Mouse (Mus musculus) effector memory CD4-positive, alpha-beta T cell, adult 7 months (primary cell): ENCODE results near the gene A2m. TPM values are rescaled to one million over a fixed set of nuclear protein-coding genes. Genes with fewer than 3 reads are reported as not detected.

Experiments used
- polyA plus RNA-seq: library from polyadenylated mRNA; unstranded; fragments of 100-300 nt; shearing (Covaris generic); gene quantifications from one replicate; pipeline ENCODE4 v1.2.1, GENCODE M21; 2017

Gene A2m
- polyA plus RNA-seq = not detected

DNA sequence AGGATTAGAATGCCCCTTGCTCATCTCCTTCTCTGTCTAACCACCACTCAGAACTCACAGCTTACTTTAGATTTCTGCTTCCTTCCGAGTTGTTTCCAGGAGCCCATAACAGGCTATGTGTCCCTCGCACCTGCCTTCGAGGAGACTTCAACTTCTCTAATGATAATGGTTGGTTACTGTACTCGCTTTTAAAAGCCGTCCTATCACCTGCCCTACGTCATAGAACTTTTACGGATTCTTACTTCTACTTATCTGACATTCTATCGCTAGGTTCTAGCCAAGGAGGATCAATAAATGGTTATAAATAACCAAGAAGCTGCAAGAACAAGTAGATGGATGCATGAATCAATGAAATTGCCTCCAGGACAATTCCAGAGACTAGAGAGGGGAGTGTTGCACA, at the start of gene A2m:
A2m (plus strand) TSS at position 301 of the 400 bp plus-strand sequence.

Other genes starting within 250 kb of the A2m start
- not detected for gene Iqsec3, start 161.7 kb upstream of the A2m start, polyA plus RNA-seq
- gene Gm7298, start 97.6 kb downstream of the A2m start, polyA plus RNA-seq = not detected
- gene Mug1, start 203.2 kb downstream of the A2m start, polyA plus RNA-seq = not detected